Mouse (Mus musculus): ENCODE data around the gene Hnrnpl.
A peak's percentile ranks its signal among the peaks of the same experiment; 100 is the strongest.

Gene Hnrnpl

GRCm38 (mm10) chr7:28829821-28830220 lies 21.5 kb downstream of the Hnrnpl start:
- no peak for DNase-seq (ENCODE audit: low read depth)

GRCm38 (mm10) chr7:28830981-28831380 lies 22.6 kb downstream of the Hnrnpl start:
- DNase-seq (ENCODE audit: low read depth) = no peak

GRCm38 (mm10) chr7:28831411-28832125 lies 23.2 kb downstream of the Hnrnpl start:
- no peak for DNase-seq (ENCODE audit: low read depth)

- DNase-seq (ENCODE audit: low read depth) = no peak
Measured at GRCm38 (mm10) chr7:28832137-28832536, 23.8 kb downstream of the Hnrnpl start.

- no peak for DNase-seq (ENCODE audit: low read depth)
Measured at GRCm38 (mm10) chr7:28833723-28834347, 25.5 kb downstream of the Hnrnpl start, which contains the start of gene Lgals4. TSS of gene Lgals4 (plus strand) at chr7:28833854.

GRCm38 (mm10) chr7:28836936-28837335 lies 28.6 kb downstream of the Hnrnpl start:
- no peak for DNase-seq (ENCODE audit: low read depth)

- DNase-seq (ENCODE audit: low read depth) = no peak
Measured at GRCm38 (mm10) chr7:28838331-28838730, 30.0 kb downstream of the Hnrnpl start.

GRCm38 (mm10) chr7:28847273-28847672 lies 38.9 kb downstream of the Hnrnpl start:
- no peak for DNase-seq (ENCODE audit: low read depth)

GRCm38 (mm10) chr7:28849700-28850236 lies 41.4 kb downstream of the Hnrnpl start:
- no peak for DNase-seq (ENCODE audit: low read depth)

GRCm38 (mm10) chr7:28850642-28851041 lies 42.3 kb downstream of the Hnrnpl start:
- DNase-seq (ENCODE audit: low read depth) = no peak

GRCm38 (mm10) chr7:28859953-28860352 lies 51.6 kb downstream of the Hnrnpl start:
- no peak for DNase-seq (ENCODE audit: low read depth)

GRCm38 (mm10) chr7:28860898-28861297 lies 52.6 kb downstream of the Hnrnpl start:
- DNase-seq (ENCODE audit: low read depth) = peak; percentile 56

GRCm38 (mm10) chr7:28862817-28863499 lies 54.6 kb downstream of the Hnrnpl start:
- peak; percentile 40 for DNase-seq (ENCODE audit: low read depth)

- DNase-seq (ENCODE audit: low read depth) = peak; percentile 51
Measured at GRCm38 (mm10) chr7:28863540-28863939, 55.2 kb downstream of the Hnrnpl start, which contains the start of gene Lgals7. TSS of gene Lgals7 (plus strand) at chr7:28863853.

GRCm38 (mm10) chr7:28864288-28864750 lies 56.0 kb downstream of the Hnrnpl start:
- peak; percentile 31 for DNase-seq (ENCODE audit: low read depth)

- DNase-seq (ENCODE audit: low read depth) = peak; percentile 99
Measured at GRCm38 (mm10) chr7:28865481-28866300, 57.4 kb downstream of the Hnrnpl start.

- peak; percentile 59 for DNase-seq (ENCODE audit: low read depth)
Measured at GRCm38 (mm10) chr7:28866769-28867507, 58.6 kb downstream of the Hnrnpl start.

- DNase-seq (ENCODE audit: low read depth) = peak; percentile 95
Measured at GRCm38 (mm10) chr7:28867508-28868340, 59.4 kb downstream of the Hnrnpl start.

- no peak for DNase-seq (ENCODE audit: low read depth)
Measured at GRCm38 (mm10) chr7:28870901-28871664, 62.7 kb downstream of the Hnrnpl start.
